Comparison of ENCODE assay signal across 23 mouse cellular contexts in genomic region chr5:111104801-111105200, GRCm38 (mm10).
DNase-seq lines count a peak whose midpoint lies in the region; ATAC-seq and TF ChIP-seq lines count a peak whose summit lies in the region.
"Had no signal": no experiment of that assay in that cellular context is flagged by ENCODE, and none has a peak within 500 bp of the region (broad histone marks: within the 10 kb centered on the region; RNA-seq: fewer than 3 reads in every experiment).

No protein-coding gene starts in this region.

- WGBS in kidney, adult 2 months, result 29% methylated on average over 7 of the region's 7 CpGs
- 53% methylated on average over 7 of the region's 7 CpGs for WGBS in kidney, embryonic 14.5 days

- no peaks in the 10 kb centered on the region for H3K27me3 ChIP-seq in kidney, adult 2 months (replicated peaks; ENCODE audit: control insufficient read depth, insufficient read depth, low read length)
- H3K27me3 ChIP-seq in kidney, embryonic 14.5 days (ENCODE audit: control insufficient read depth, insufficient read depth, low read length), result no peaks in the 10 kb centered on the region
- H3K27me3 ChIP-seq: liver, embryonic 13.5 days; lung, embryonic 15.5 days; midbrain, embryonic 15.5 days; neural tube, embryonic 13.5 days; stomach, embryonic 15.5 days had no signal

- no peaks in the 10 kb centered on the region for H3K36me3 ChIP-seq in kidney, adult 2 months (ENCODE audit: control insufficient read depth, insufficient read depth, low read length)
- H3K36me3 ChIP-seq in kidney, embryonic 14.5 days (ENCODE audit: control insufficient read depth, insufficient read depth, low read length), result peaks cover 5% of the 10 kb centered on the region; the same call in 1 of the 2 replicates
- H3K36me3 ChIP-seq: liver, embryonic 13.5 days; stomach, embryonic 15.5 days had no signal

- TF ChIP-seq CTCF in kidney, adult 2 months (conservative IDR thresholded peaks at IDR 0.05; ENCODE audit: insufficient read depth, insufficient read length, low read depth, low read length), result no peak

- no peak overlapping the region for H3K4me3 ChIP-seq in kidney, adult 2 months (ENCODE audit: insufficient read depth, low read depth, low read length)
- H3K4me3 ChIP-seq in kidney, embryonic 14.5 days (ENCODE audit: low read length), result no peak overlapping the region
- H3K4me3 ChIP-seq: forebrain, embryonic 10.5 days; heart, embryonic 10.5 days; hindbrain, embryonic 10.5 days; liver, embryonic 13.5 days; lung, embryonic 15.5 days; midbrain, embryonic 15.5 days; neural tube, embryonic 13.5 days; stomach, embryonic 15.5 days had no signal

- no peak overlapping the region for H3K9ac ChIP-seq in kidney, embryonic 14.5 days (ENCODE audit: low read depth, low read length)
- H3K9ac ChIP-seq: liver, embryonic 13.5 days; lung, embryonic 15.5 days; midbrain, embryonic 15.5 days; neural tube, embryonic 13.5 days; stomach, embryonic 15.5 days had no signal

- no peak for ATAC-seq in kidney, embryonic 14.5 days (ENCODE audit: low FRiP score, low TSS enrichment)
- ATAC-seq: forebrain, embryonic 16.5 days; intestine, postnatal 0 days; midbrain, embryonic 15.5 days had no signal

- DNase-seq in cerebellum, postnatal 25 days, result peak; percentile 34 to 70
- DNase-seq in cerebellum, adult 8-10 months, result no peak
- peak; percentile 91 for DNase-seq in kidney, adult 2 months
- peak; percentile 86 for DNase-seq in kidney, postnatal 10 days
- peak; percentile 73 to 82 for DNase-seq in kidney, postnatal 4 days
- DNase-seq in spleen, postnatal 36 days (ENCODE audit: low spot score in 2 of 2), result no peak
- DNase-seq: adrenal gland, adult 2 months; gastrocnemius, postnatal 10 days; liver, embryonic 13.5 days; lung, postnatal 4 days; retina, postnatal 1 day; right cerebral cortex, postnatal 25 days; thymus, postnatal 25 days had no signal

- no peak for TF ChIP-seq POLR2A in kidney, adult 2 months (IDR thresholded peaks at IDR 0.05; ENCODE audit: low read depth, low read length)

- H3K27ac ChIP-seq in kidney, adult 2 months (ENCODE audit: insufficient read depth, low read depth, low read length), result 0 out of 2 replicates have a peak overlapping the region, but pooled peaks have one; percentile 2
- no peak overlapping the region for H3K27ac ChIP-seq in kidney, embryonic 14.5 days (ENCODE audit: low read depth, low read length)
- H3K27ac ChIP-seq: forebrain, embryonic 10.5 days; heart, embryonic 10.5 days; hindbrain, embryonic 10.5 days; liver, embryonic 13.5 days; lung, embryonic 15.5 days; midbrain, embryonic 15.5 days; neural tube, embryonic 13.5 days; stomach, embryonic 15.5 days had no signal

- no peaks in the 10 kb centered on the region for H3K9me3 ChIP-seq in kidney, embryonic 14.5 days (ENCODE audit: control insufficient read depth, low read length)
- H3K9me3 ChIP-seq: forebrain, embryonic 10.5 days; heart, embryonic 10.5 days; hindbrain, embryonic 10.5 days; liver, embryonic 13.5 days; lung, embryonic 15.5 days; midbrain, embryonic 15.5 days; neural tube, embryonic 13.5 days; stomach, embryonic 15.5 days had no signal

- peaks cover 10% of the 10 kb centered on the region for H3K4me1 ChIP-seq in kidney, adult 2 months (ENCODE audit: control insufficient read depth, insufficient read depth, low read length)
- H3K4me1 ChIP-seq in kidney, embryonic 14.5 days (ENCODE audit: control insufficient read depth, insufficient read depth, low read length), result peaks cover 24% of the 10 kb centered on the region
- H3K4me1 ChIP-seq: forebrain, embryonic 10.5 days; lung, embryonic 15.5 days had no signal

- H3K4me2 ChIP-seq in kidney, embryonic 14.5 days (replicated peaks; ENCODE audit: low read depth, low read length), result no peak overlapping the region
- H3K4me2 ChIP-seq: liver, embryonic 13.5 days; lung, embryonic 15.5 days; midbrain, embryonic 15.5 days; neural tube, embryonic 13.5 days; stomach, embryonic 15.5 days had no signal

Comparison
In these comparisons a context has a peak if more than half of its experiments do, and no peak if none do; other contexts are left out.
1. DNase-seq: peak in cerebellum, postnatal 25 days (2 of 2), kidney, adult 2 months (single experiment), kidney, postnatal 10 days (single experiment) and kidney, postnatal 4 days (2 of 2); none in cerebellum, adult 8-10 months (single experiment) and spleen, postnatal 36 days (0 of 2).